Mouse (Mus musculus) bone marrow, adult 2 months (tissue): ENCODE measurements around the gene Cdkn3. TPM values are rescaled to one million over a fixed set of nuclear protein-coding genes. Genes with fewer than 3 reads are reported as not detected.
A peak's percentile ranks its signal among the peaks of the same experiment; 100 is the strongest.

Experiments used
- H3K27ac ChIP-seq: fragments of 200-500 bp; 2 replicates; pipeline ENCODE4 v1.5.1; 2012; ENCODE audit warnings: low read depth, mild to moderate bottlenecking, control low read depth, inconsistent platforms, low read length; ENCODE audit not compliant: control insufficient read depth, poor library complexity, insufficient read depth
- H3K4me1 ChIP-seq: fragments of 200-500 bp; 2 replicates; pipeline ENCODE4 v1.6.1; 2011; ENCODE audit warnings: low read length; ENCODE audit not compliant: control insufficient read depth, insufficient read depth
- H3K4me3 ChIP-seq: fragments of 200-500 bp; replicated peaks from 2 replicates; pipeline ENCODE3; 2011; ENCODE audit warnings: mild to moderate bottlenecking, low read depth, low read length, control low read depth; ENCODE audit not compliant: control insufficient read depth
- CTCF ChIP-seq: fragments of 200-500 bp; IDR thresholded peaks from 2 replicates; pipeline ENCODE4 v1.5.1; 2011; ENCODE audit warnings: low read length, control low read depth; ENCODE audit not compliant: control insufficient read depth, insufficient read depth
- POLR2A ChIP-seq: fragments of 200-500 bp; IDR thresholded peaks from 2 replicates; pipeline ENCODE4 v1.6.1; 2011; ENCODE audit warnings: low read depth, mild to moderate bottlenecking, control low read depth, low read length, borderline replicate concordance; ENCODE audit not compliant: control insufficient read depth
- WGBS: fragments of 180-500 bp; shearing (Covaris S2); methylation state at CpG from one replicate; pipeline ENCODE4 v1.1.7; 2018; 5-methylcytosine and 5-hydroxymethylcytosine counted together
- polyA plus RNA-seq: library from polyadenylated mRNA; stranded (reverse); fragments of >200 nt; gene quantifications from 2 replicates; pipeline ENCODE4 v1.2.4, GENCODE M21; 2011; ENCODE audit warnings: low replicate concordance; ENCODE audit not compliant: missing spikeins, insufficient read depth, insufficient read length

The Cdkn3 gene
- polyA plus RNA-seq, 1 experiment = 105 TPM

GRCm38 (mm10) chr14:46767116-46767515 is 6.8 kb downstream of the Cdkn3 start:
- no peak overlapping the region for H3K27ac ChIP-seq
- H3K4me3 ChIP-seq = no peak overlapping the region
- 88% methylated on average over 12 of the region's 12 CpGs for WGBS
- TF ChIP-seq POLR2A = no peak
- TF ChIP-seq CTCF = no peak
- H3K4me1 ChIP-seq = no peaks in the 10 kb centered on the region

GRCm38 (mm10) chr14:46770036-46770435 is 9.7 kb downstream of the Cdkn3 start:
- Histone ChIP-seq H3K4me3 (no peak overlapping the region), H3K27ac (no peak overlapping the region), H3K4me1 (no peaks in the 10 kb centered on the region)
- TF ChIP-seq CTCF (no peak), POLR2A (no peak)
- 92% methylated on average over 6 of the region's 6 CpGs for WGBS

GRCm38 (mm10) chr14:46778756-46779155 is 18.4 kb downstream of the Cdkn3 start:
- TF ChIP-seq POLR2A (no peak), CTCF (no peak)
- Histone ChIP-seq H3K27ac (no peak overlapping the region), H3K4me1 (no peaks in the 10 kb centered on the region), H3K4me3 (no peak overlapping the region)
- WGBS = 94% methylated on average over 9 of the region's 9 CpGs

GRCm38 (mm10) chr14:46779217-46779616 is 18.9 kb downstream of the Cdkn3 start:
- H3K4me3 ChIP-seq = no peak overlapping the region
- TF ChIP-seq POLR2A (no peak), CTCF (peak; percentile 42; the same call in 1 of the 2 replicates)

GRCm38 (mm10) chr14:46781086-46781485 is 20.7 kb downstream of the Cdkn3 start:
- Histone ChIP-seq H3K27ac (no peak overlapping the region), H3K4me1 (no peaks in the 10 kb centered on the region), H3K4me3 (no peak overlapping the region)
- WGBS = 95% methylated on average over 7 of the region's 7 CpGs
- TF ChIP-seq POLR2A = no peak
- TF ChIP-seq CTCF = no peak

More at GRCm38 (mm10) chr14:46779217-46779616, 18.9 kb downstream of the Cdkn3 start:
- Histone ChIP-seq H3K27ac (no peak overlapping the region), H3K4me1 (no peaks in the 10 kb centered on the region)
- WGBS = 86% methylated on average over 7 of the region's 7 CpGs

GRCm38 (mm10) chr14:46782187-46782828 is 22.0 kb downstream of the Cdkn3 start:
- no peaks in the 10 kb centered on the region for H3K4me1 ChIP-seq
- WGBS = 88% methylated on average over 8 of the region's 8 CpGs
- TF ChIP-seq POLR2A (no peak), CTCF (no peak)
- H3K27ac ChIP-seq = no peak overlapping the region
- no peak overlapping the region for H3K4me3 ChIP-seq

GRCm38 (mm10) chr14:46783327-46783926 is 23.1 kb downstream of the Cdkn3 start:
- no peak for TF ChIP-seq CTCF
- no peak for TF ChIP-seq POLR2A
- Histone ChIP-seq H3K4me1 (no peaks in the 10 kb centered on the region), H3K4me3 (no peak overlapping the region), H3K27ac (no peak overlapping the region)
- 89% methylated on average over 10 of the region's 10 CpGs for WGBS

- no peak overlapping the region for H3K4me3 ChIP-seq
- no peak overlapping the region for H3K27ac ChIP-seq
- TF ChIP-seq POLR2A = no peak
- no peak for TF ChIP-seq CTCF
- no peaks in the 10 kb centered on the region for H3K4me1 ChIP-seq
- 76% methylated on average over 5 of the region's 5 CpGs for WGBS
These were observed 24.9 kb downstream of the Cdkn3 start for GRCm38 (mm10) chr14:46785247-46785646.
